Mouse (Mus musculus) liver, adult 2 months (tissue): ENCODE measurements around the gene Tagln. TPM values are rescaled to one million over a fixed set of nuclear protein-coding genes. Genes with fewer than 3 reads are reported as not detected.

ENCODE experiments used
- DNase-seq: peaks from one replicate; pipeline ENCODE4 v3.0.0-alpha.2; 2011; ENCODE audit warnings: low read depth, low spot score; ENCODE audit errors: extremely low read depth
- H3K27ac ChIP-seq: fragments of 200-500 bp; replicated peaks from 2 replicates; pipeline ENCODE4 v1.5.1; 2012; ENCODE audit warnings: low read depth, mild to moderate bottlenecking, control low read depth, inconsistent platforms, low read length; ENCODE audit not compliant: insufficient read depth
- H3K27me3 ChIP-seq: fragments of 200-500 bp; 2 replicates; pipeline ENCODE4 v1.6.1; 2012; ENCODE audit warnings: mild to moderate bottlenecking, moderate library complexity, low read length, inconsistent platforms; ENCODE audit not compliant: control insufficient read depth, insufficient read depth
- H3K36me3 ChIP-seq: fragments of 200-500 bp; 2 replicates; pipeline ENCODE4 v1.6.1; 2012; ENCODE audit warnings: low read length, inconsistent platforms; ENCODE audit not compliant: control insufficient read depth, insufficient read depth
- H3K4me1 ChIP-seq: fragments of 200-500 bp; 2 replicates; pipeline ENCODE4 v1.6.1; 2011; ENCODE audit warnings: low read length; ENCODE audit not compliant: control insufficient read depth, insufficient read depth
- H3K4me3 ChIP-seq: fragments of 200-500 bp; 2 replicates; pipeline ENCODE4 v1.5.1; 2011; ENCODE audit warnings: low read depth, mild to moderate bottlenecking, control low read depth, low read length, moderate library complexity; ENCODE audit not compliant: insufficient read depth
- H3K79me2 ChIP-seq: fragments of 200-500 bp; 2 replicates; pipeline ENCODE4 v1.6.1; 2012; ENCODE audit warnings: inconsistent platforms, mild to moderate bottlenecking, low read length, moderate library complexity; ENCODE audit not compliant: control insufficient read depth, insufficient read depth
- H3K9ac ChIP-seq: fragments of 200-500 bp; 2 replicates; pipeline ENCODE4 v1.6.1; 2012; ENCODE audit warnings: low read depth, mild to moderate bottlenecking, control low read depth, inconsistent platforms, low read length
- CTCF ChIP-seq: fragments of 200-500 bp; IDR thresholded peaks from 2 replicates; pipeline ENCODE4 v1.5.1; 2011; ENCODE audit warnings: low read depth, low read length, control low read depth
- POLR2A ChIP-seq: fragments of 200-500 bp; IDR thresholded peaks from 2 replicates; pipeline ENCODE4 v1.6.1; 2011; ENCODE audit warnings: low read length, control low read depth; ENCODE audit not compliant: insufficient read depth; ENCODE audit errors: extremely low read depth
- WGBS: fragments of 180-500 bp; shearing (Covaris S2); methylation state at CpG from one replicate; pipeline ENCODE4 v1.1.7; 2018; 5-methylcytosine and 5-hydroxymethylcytosine counted together
- polyA plus RNA-seq: library from polyadenylated mRNA; depleted of rRNA; stranded (reverse); fragments of >200 nt; gene quantifications from 2 replicates; pipeline ENCODE4 v1.2.3, GENCODE M21; 2012
- total RNA-seq: library from RNA; depleted of rRNA; stranded (reverse); fragments of >200 nt; gene quantifications from 2 replicates; pipeline ENCODE4 v1.2.3, GENCODE M21; 2014

Gene Tagln
- total and polyA plus RNA-seq, 2 experiments = 5.3 to 7.2 TPM

GRCm38 (mm10) chr9:45952890-45953289 is 17.0 kb upstream of the Tagln start:
- peak overlapping the region; percentile 55; the same call in 1 of the 2 replicates for H3K9ac ChIP-seq
- WGBS = 78% methylated on average over 7 of the region's 7 CpGs
- H3K79me2 ChIP-seq = peaks cover 22% of the 10 kb centered on the region; the same call in 1 of the 2 replicates
- no peak for DNase-seq
- H3K27me3 ChIP-seq = no peaks in the 10 kb centered on the region
- peak overlapping the region; percentile 94; the same call in 1 of the 2 replicates for H3K4me3 ChIP-seq
- H3K36me3 ChIP-seq = peaks cover 38% of the 10 kb centered on the region
- H3K27ac ChIP-seq = no peak overlapping the region
- no peak for TF ChIP-seq CTCF
- no peak for TF ChIP-seq POLR2A
- peaks cover 12% of the 10 kb centered on the region for H3K4me1 ChIP-seq

- Histone ChIP-seq H3K27me3 (no peaks in the 10 kb centered on the region), H3K4me1 (peaks cover 9% of the 10 kb centered on the region), H3K4me3 (no peak overlapping the region), H3K36me3 (peaks cover 44% of the 10 kb centered on the region), H3K79me2 (peaks cover 22% of the 10 kb centered on the region; the same call in 1 of the 2 replicates), H3K9ac (no peak overlapping the region), H3K27ac (no peak overlapping the region)
- WGBS = 97% methylated on average over 4 of the region's 4 CpGs
- no peak for DNase-seq
- TF ChIP-seq POLR2A = no peak
- TF ChIP-seq CTCF = no peak
These were observed 16.2 kb upstream of the Tagln start for GRCm38 (mm10) chr9:45952057-45952456.

GRCm38 (mm10) chr9:45946872-45947183 is 11.0 kb upstream of the Tagln start:
- no peak overlapping the region for H3K27ac ChIP-seq
- WGBS = 81% methylated on average over 10 of the region's 10 CpGs
- no peak for DNase-seq
- peaks cover 53% of the 10 kb centered on the region for H3K36me3 ChIP-seq
- H3K27me3 ChIP-seq = no peaks in the 10 kb centered on the region
- no peak overlapping the region for H3K4me3 ChIP-seq
- 0 out of 2 replicates have a peak, but pooled peaks cover 2% of the 10 kb centered on the region for H3K79me2 ChIP-seq
- no peaks in the 10 kb centered on the region for H3K4me1 ChIP-seq
- TF ChIP-seq CTCF = no peak
- TF ChIP-seq POLR2A = no peak
- H3K9ac ChIP-seq = no peak overlapping the region

GRCm38 (mm10) chr9:45946182-45946871 is 10.5 kb upstream of the Tagln start:
- no peak for DNase-seq
- H3K36me3 ChIP-seq = peaks cover 51% of the 10 kb centered on the region
- WGBS = 87% methylated on average over 16 of the region's 16 CpGs
- H3K9ac ChIP-seq = no peak overlapping the region
- no peaks in the 10 kb centered on the region for H3K79me2 ChIP-seq
- no peak overlapping the region for H3K4me3 ChIP-seq
- no peak for TF ChIP-seq POLR2A
- no peaks in the 10 kb centered on the region for H3K4me1 ChIP-seq
- no peak overlapping the region for H3K27ac ChIP-seq
- no peaks in the 10 kb centered on the region for H3K27me3 ChIP-seq

- Histone ChIP-seq H3K79me2 (no peaks in the 10 kb centered on the region), H3K4me1 (no peaks in the 10 kb centered on the region), H3K36me3 (peaks cover 52% of the 10 kb centered on the region), H3K27me3 (no peaks in the 10 kb centered on the region), H3K9ac (no peak overlapping the region), H3K27ac (no peak overlapping the region), H3K4me3 (no peak overlapping the region)
- no peak for DNase-seq
- TF ChIP-seq POLR2A (no peak), CTCF (no peak)
- WGBS = 79% methylated on average over 13 of the region's 13 CpGs
These were observed 9.9 kb upstream of the Tagln start for GRCm38 (mm10) chr9:45945721-45946120.
